Mouse (Mus musculus): ENCODE results near the gene Bicc1.

DNA sequence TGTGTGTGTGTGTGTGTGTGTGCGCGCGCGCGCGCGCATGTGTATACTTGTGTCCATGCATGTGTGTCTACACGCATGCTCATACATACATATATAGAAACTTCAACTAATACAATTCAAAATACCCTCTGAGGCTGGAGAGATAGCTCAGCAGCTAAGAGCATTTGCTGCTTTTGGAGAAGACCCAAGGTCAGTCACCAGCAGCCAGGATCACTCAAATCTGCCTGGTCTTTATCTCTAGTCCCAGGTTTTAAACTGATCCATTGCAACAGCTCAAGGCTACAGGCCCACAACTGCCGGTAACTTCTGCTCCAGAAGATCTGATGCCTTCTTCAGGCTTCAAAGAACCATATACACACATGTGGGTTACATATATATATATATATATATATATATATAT lies 163.4 kb downstream of the Bicc1 start:
- TF ChIP-seq CTCF (IDR thresholded peaks at IDR 0.05; ENCODE audit: low read depth, low read length) (no peak), POLR2A (IDR thresholded peaks at IDR 0.05; ENCODE audit: extremely low read depth, insufficient read depth, low read length) (no peak)
